ENCODE assay signal across 19 mouse cellular contexts in genomic region chr19:24317731-24318130, GRCm38 (mm10). TPM values are rescaled to one million over a fixed set of nuclear protein-coding genes. Genes with fewer than 3 reads are reported as not detected.
DNase-seq lines count a peak whose midpoint lies in the region; ATAC-seq and TF ChIP-seq lines count a peak whose summit lies in the region.
"Had no signal": no experiment of that assay in that cellular context is flagged by ENCODE, and none has a peak within 500 bp of the region (broad histone marks: within the 10 kb centered on the region; RNA-seq: fewer than 3 reads in every experiment).

No protein-coding gene starts in this region.

- H3K79me2 ChIP-seq in heart, adult 2 months (replicated peaks; ENCODE audit: control insufficient read depth, insufficient read depth, low read length): no peaks in the 10 kb centered on the region

- peaks cover 47% of the 10 kb centered on the region for H3K4me1 ChIP-seq in heart, embryonic 10.5 days
- H3K4me1 ChIP-seq in heart, adult 2 months (ENCODE audit: control insufficient read depth, insufficient read depth, low read length): peaks cover 2% of the 10 kb centered on the region; the same call in 1 of the 2 replicates
- H3K4me1 ChIP-seq in lung, embryonic 16.5 days (replicated peaks; ENCODE audit: control insufficient read depth, insufficient read depth, low read length): peaks cover 14% of the 10 kb centered on the region
- H3K4me1 ChIP-seq in intestine, postnatal 0 days (replicated peaks; ENCODE audit: control insufficient read depth, insufficient read depth, low read length): peaks cover 6% of the 10 kb centered on the region; the same call in 1 of the 2 replicates
- H3K4me1 ChIP-seq: limb, embryonic 12.5 days had no signal

- no peak overlapping the region for H3K4me2 ChIP-seq in lung, embryonic 16.5 days (ENCODE audit: low read depth, low read length)
- H3K4me2 ChIP-seq in intestine, postnatal 0 days (replicated peaks; ENCODE audit: low read depth): peak overlapping the region; percentile 37
- H3K4me2 ChIP-seq: embryonic facial prominence, embryonic 12.5 days; heart, embryonic 11.5 days; hindbrain, embryonic 12.5 days; limb, embryonic 12.5 days; liver, embryonic 11.5 days; midbrain, embryonic 12.5 days; neural tube, embryonic 15.5 days had no signal

- H3K9me3 ChIP-seq in heart, embryonic 10.5 days: no peaks in the 10 kb centered on the region
- H3K9me3 ChIP-seq in lung, embryonic 16.5 days (ENCODE audit: control insufficient read depth, low read length): no peaks in the 10 kb centered on the region
- no peaks in the 10 kb centered on the region for H3K9me3 ChIP-seq in intestine, postnatal 0 days (ENCODE audit: control insufficient read depth)
- H3K9me3 ChIP-seq: embryonic facial prominence, embryonic 12.5 days; hindbrain, embryonic 12.5 days; limb, embryonic 12.5 days; midbrain, embryonic 12.5 days; neural tube, embryonic 15.5 days had no signal

- intact Hi-C loops in heart, adult 2 months (cut with DNase I): no loop called here

- no peak overlapping the region for H3K4me3 ChIP-seq in heart, embryonic 10.5 days
- H3K4me3 ChIP-seq in heart, adult 2 months: no peak overlapping the region
- H3K4me3 ChIP-seq in lung, embryonic 16.5 days (ENCODE audit: low read length): no peak overlapping the region
- no peak overlapping the region for H3K4me3 ChIP-seq in intestine, postnatal 0 days (ENCODE audit: low read depth, low read length)
- H3K4me3 ChIP-seq: embryonic facial prominence, embryonic 12.5 days; erythroblast, embryonic 14.5 days; hindbrain, embryonic 12.5 days; limb, embryonic 12.5 days; midbrain, embryonic 12.5 days; neural tube, embryonic 15.5 days had no signal

- 0 out of 2 replicates have a peak, but pooled peaks have one; percentile 39 for ATAC-seq in lung, embryonic 16.5 days (ENCODE audit: low read depth)
- ATAC-seq in intestine, postnatal 0 days: peak; percentile 95

- WGBS in heart, embryonic 10.5 days: 95% methylated on average over 2 of the region's 2 CpGs
- 87% methylated on average over 2 of the region's 2 CpGs for WGBS in heart, adult 2 months
- 62% methylated on average over 2 of the region's 2 CpGs for WGBS in lung, embryonic 16.5 days
- WGBS in intestine, postnatal 0 days: 35% methylated on average over 2 of the region's 2 CpGs

- TF ChIP-seq EP300 in heart, adult 2 months (IDR thresholded peaks at IDR 0.05; ENCODE audit: insufficient read depth, low read depth, low read length): no peak

- DNase-seq in heart, embryonic 10.5 days (ENCODE audit: low spot score): peak; percentile 9
- no peak for DNase-seq in heart, adult 2 months
- DNase-seq in lung, postnatal 10 days: no peak
- peak; percentile 66 for DNase-seq in yolk sac, embryonic 10.5 days (ENCODE audit: low spot score)
- DNase-seq in ovary, adult 18-20 months (ENCODE audit: low spot score): no peak
- DNase-seq: adrenal gland, adult 2 months; gastrocnemius, postnatal 25 days; lung, postnatal 14 days; thymus, postnatal 25 days had no signal

- H3K36me3 ChIP-seq in heart, embryonic 10.5 days: no peaks in the 10 kb centered on the region
- H3K36me3 ChIP-seq in heart, adult 2 months (ENCODE audit: control insufficient read depth, insufficient read depth, low read length): peaks cover 5% of the 10 kb centered on the region
- H3K36me3 ChIP-seq in lung, embryonic 16.5 days (ENCODE audit: control insufficient read depth, insufficient read depth, low read length): no peaks in the 10 kb centered on the region
- no peaks in the 10 kb centered on the region for H3K36me3 ChIP-seq in intestine, postnatal 0 days (ENCODE audit: control insufficient read depth, insufficient read depth)
- H3K36me3 ChIP-seq: embryonic facial prominence, embryonic 12.5 days; hindbrain, embryonic 12.5 days; limb, embryonic 12.5 days; midbrain, embryonic 12.5 days; neural tube, embryonic 15.5 days had no signal

- no peak overlapping the region for H3K27ac ChIP-seq in heart, embryonic 10.5 days
- no peak overlapping the region for H3K27ac ChIP-seq in heart, adult 2 months
- peak overlapping the region; percentile 43; the same call in 1 of the 2 replicates for H3K27ac ChIP-seq in lung, embryonic 16.5 days (ENCODE audit: low read length)
- peak overlapping the region; percentile 90 for H3K27ac ChIP-seq in intestine, postnatal 0 days (ENCODE audit: low read depth, low read length)
- H3K27ac ChIP-seq: embryonic facial prominence, embryonic 12.5 days; hindbrain, embryonic 12.5 days; limb, embryonic 12.5 days; midbrain, embryonic 12.5 days; neural tube, embryonic 15.5 days had no signal

- no peak for TF ChIP-seq POLR2A in heart, adult 2 months (IDR thresholded peaks at IDR 0.05; ENCODE audit: insufficient read depth, low read depth, low read length)

- TF ChIP-seq CTCF in heart, adult 2 months (IDR thresholded peaks at IDR 0.05): no peak
- no peak for TF ChIP-seq CTCF in intestine, postnatal 0 days (IDR thresholded peaks at IDR 0.05; ENCODE audit: low read depth)

- no peaks in the 10 kb centered on the region for H3K27me3 ChIP-seq in heart, embryonic 10.5 days (ENCODE audit: insufficient read depth, poor library complexity, severe bottlenecking)
- no peaks in the 10 kb centered on the region for H3K27me3 ChIP-seq in heart, adult 2 months (ENCODE audit: control insufficient read depth, insufficient read depth, low read length)
- H3K27me3 ChIP-seq in lung, embryonic 16.5 days (ENCODE audit: control insufficient read depth, insufficient read depth, low read depth, low read length): no peaks in the 10 kb centered on the region
- H3K27me3 ChIP-seq in intestine, postnatal 0 days (replicated peaks; ENCODE audit: control insufficient read depth, insufficient read depth, low read length): no peaks in the 10 kb centered on the region
- H3K27me3 ChIP-seq: embryonic facial prominence, embryonic 12.5 days; hindbrain, embryonic 12.5 days; neural tube, embryonic 15.5 days had no signal

- H3K9ac ChIP-seq in heart, adult 2 months (ENCODE audit: low read depth, low read length): no peak overlapping the region
- H3K9ac ChIP-seq in lung, embryonic 16.5 days (ENCODE audit: low read length): no peak overlapping the region
- no peak overlapping the region for H3K9ac ChIP-seq in intestine, postnatal 0 days (ENCODE audit: low read depth, low read length)
- H3K9ac ChIP-seq: embryonic facial prominence, embryonic 12.5 days; hindbrain, embryonic 12.5 days; limb, embryonic 12.5 days; midbrain, embryonic 12.5 days; neural tube, embryonic 15.5 days had no signal

RNA-seq across cellular contexts. Expression of gene Fxn, which starts 37.3 kb away (rescaled TPM):
- polyA plus RNA-seq in heart, embryonic 10.5 days (2016; fragmentation: Nextera tagmentation; extraction: Ambion mirVana): 71.9 and 73.4 TPM in 2 replicates
- 10 to 100 TPM; 26.6 to 33.0 TPM for total RNA-seq in heart, adult 2 months (2021)
- 28.3 and 35.6 TPM in 2 replicates for polyA plus RNA-seq in heart, adult 2 months (2012; rRNA removed)
- 45.9 and 47.5 TPM in 2 replicates for polyA plus RNA-seq in lung, embryonic 16.5 days (2015; fragmentation: Nextera tagmentation; extraction: Ambion mirVana)
- polyA plus RNA-seq in intestine, postnatal 0 days (2015; fragmentation: Nextera tagmentation; extraction: Ambion mirVana): 18.9 and 21.1 TPM in 2 replicates

Comparison
In these comparisons a context has a peak if more than half of its experiments do, and no peak if none do; other contexts are left out.
1. DNase-seq: peak in heart, embryonic 10.5 days (single experiment) and yolk sac, embryonic 10.5 days (single experiment); none in heart, adult 2 months (0 of 2), lung, postnatal 10 days (single experiment) and ovary, adult 18-20 months (single experiment).
2. H3K27ac ChIP-seq: peak in lung, embryonic 16.5 days (single experiment) and intestine, postnatal 0 days (single experiment); none in heart, embryonic 10.5 days (single experiment) and heart, adult 2 months (single experiment).